Mouse (Mus musculus) small intestine, adult 2 months (tissue): ENCODE measurements around the gene Zfp788.

ENCODE experiments used
- CTCF ChIP-seq: fragments of 200-500 bp; IDR thresholded peaks from 2 replicates; pipeline ENCODE4 v1.5.1; 2012; ENCODE audit warnings: low read depth, mild to moderate bottlenecking, control low read depth, inconsistent platforms, low read length, moderate library complexity, mixed read lengths; ENCODE audit not compliant: insufficient replicate concordance, insufficient read length; ENCODE audit errors: extremely low read depth
- POLR2A ChIP-seq: fragments of 200-500 bp; IDR thresholded peaks from 2 replicates; pipeline ENCODE4 v1.6.1; 2012; ENCODE audit warnings: low read depth, mild to moderate bottlenecking, control low read depth, inconsistent platforms, low read length, moderate library complexity

GRCm38 (mm10) chr7:41611654-41612053 lies 21.3 kb upstream of the Zfp788 start:
- TF ChIP-seq CTCF (no peak), POLR2A (no peak)
